Mouse (Mus musculus) small intestine, adult 2 months (tissue): Measurements from ENCODE around the gene Rbm44. TPM values are rescaled to one million over a fixed set of nuclear protein-coding genes. Genes with fewer than 3 reads are reported as not detected.

Source experiments
- H3K27ac ChIP-seq: fragments of 200-500 bp; 2 replicates; pipeline ENCODE4 v1.5.1; 2012; ENCODE audit warnings: low read depth, low read length, control low read depth, inconsistent platforms; ENCODE audit not compliant: insufficient read depth
- H3K27me3 ChIP-seq: fragments of 200-500 bp; 2 replicates; pipeline ENCODE4 v1.6.1; 2012; ENCODE audit warnings: mild to moderate bottlenecking, moderate library complexity, low read length, inconsistent platforms; ENCODE audit not compliant: control insufficient read depth, insufficient read depth
- H3K36me3 ChIP-seq: fragments of 200-500 bp; 2 replicates; pipeline ENCODE4 v1.6.1; 2012; ENCODE audit warnings: mild to moderate bottlenecking, low read length, control low read depth, inconsistent platforms; ENCODE audit not compliant: control insufficient read depth, insufficient read depth
- H3K4me1 ChIP-seq: fragments of 200-500 bp; 2 replicates; pipeline ENCODE4 v1.6.1; 2012; ENCODE audit warnings: low read length, inconsistent platforms, mixed read lengths; ENCODE audit not compliant: control insufficient read depth, insufficient read depth, insufficient read length
- H3K4me3 ChIP-seq: fragments of 200-500 bp; 2 replicates; pipeline ENCODE4 v1.5.1; 2012; ENCODE audit warnings: low read depth, mild to moderate bottlenecking, control low read depth, inconsistent platforms, low read length, moderate library complexity
- CTCF ChIP-seq: fragments of 200-500 bp; IDR thresholded peaks from 2 replicates; pipeline ENCODE4 v1.5.1; 2012; ENCODE audit warnings: low read depth, mild to moderate bottlenecking, control low read depth, inconsistent platforms, low read length, moderate library complexity, mixed read lengths; ENCODE audit not compliant: insufficient replicate concordance, insufficient read length; ENCODE audit errors: extremely low read depth
- POLR2A ChIP-seq: fragments of 200-500 bp; IDR thresholded peaks from 2 replicates; pipeline ENCODE4 v1.6.1; 2012; ENCODE audit warnings: low read depth, mild to moderate bottlenecking, control low read depth, inconsistent platforms, low read length, moderate library complexity
- WGBS: fragments of 180-500 bp; shearing (Covaris S2); methylation state at CpG from one replicate; pipeline ENCODE4 v1.1.7; 2018; 5-methylcytosine and 5-hydroxymethylcytosine counted together
- polyA plus RNA-seq: library from polyadenylated mRNA; depleted of rRNA; stranded (reverse); fragments of >200 nt; gene quantifications from 2 replicates; pipeline ENCODE4 v1.2.3, GENCODE M21; 2012; rRNA removed

Gene Rbm44
- polyA plus RNA-seq = not detected in 2 replicates

- WGBS = 75% methylated on average over 20 of the region's 20 CpGs
- Histone ChIP-seq H3K4me1 (no peaks in the 10 kb centered on the region), H3K27me3 (no peaks in the 10 kb centered on the region), H3K4me3 (peak within 1 kb of the TSS; percentile 13; the same call in 1 of the 2 replicates), H3K27ac (no peak within 1 kb of the TSS), H3K36me3 (no peaks in the 10 kb centered on the region)
- TF ChIP-seq CTCF = no peak
- TF ChIP-seq POLR2A = no peak
These were observed at the start of gene Rbm44 for GRCm38 (mm10) chr1:91144813-91145212. Rbm44 (plus strand) TSS chr1:91145089.

- H3K36me3 ChIP-seq = 0 out of 2 replicates have a peak, but pooled peaks cover 4% of the 10 kb centered on the region
- peaks cover 21% of the 10 kb centered on the region for H3K4me1 ChIP-seq
- no peak overlapping the region for H3K4me3 ChIP-seq
- peak overlapping the region; percentile 14; the same call in 1 of the 2 replicates for H3K27ac ChIP-seq
- H3K27me3 ChIP-seq = no peaks in the 10 kb centered on the region
- WGBS = 26% methylated on average over 3 of the region's 3 CpGs
- TF ChIP-seq CTCF = no peak
- no peak for TF ChIP-seq POLR2A
These were observed 49.6 kb upstream of the Rbm44 start for GRCm38 (mm10) chr1:91095258-91095657.

- Histone ChIP-seq H3K4me1 (peaks cover 19% of the 10 kb centered on the region; the same call in 1 of the 2 replicates), H3K27me3 (no peaks in the 10 kb centered on the region), H3K4me3 (no peak overlapping the region), H3K36me3 (peaks cover 5% of the 10 kb centered on the region), H3K27ac (peak overlapping the region; percentile 14; the same call in 1 of the 2 replicates)
- TF ChIP-seq CTCF = no peak
- TF ChIP-seq POLR2A = no peak
- 77% methylated on average over 1 of the region's 1 CpGs for WGBS
These were observed 49.0 kb upstream of the Rbm44 start for GRCm38 (mm10) chr1:91095853-91096252.

- H3K36me3 ChIP-seq = peaks cover 8% of the 10 kb centered on the region
- no peak for TF ChIP-seq POLR2A
- TF ChIP-seq CTCF = no peak
- 81% methylated on average over 5 of the region's 5 CpGs for WGBS
- H3K27ac ChIP-seq = no peak overlapping the region
- peaks cover 16% of the 10 kb centered on the region; the same call in 1 of the 2 replicates for H3K4me1 ChIP-seq
- no peak overlapping the region for H3K4me3 ChIP-seq
- no peaks in the 10 kb centered on the region for H3K27me3 ChIP-seq
These were observed 48.4 kb upstream of the Rbm44 start for GRCm38 (mm10) chr1:91096490-91096889.

GRCm38 (mm10) chr1:91097283-91097834, 47.5 kb upstream of the Rbm44 start:
- Histone ChIP-seq H3K36me3 (peaks cover 13% of the 10 kb centered on the region), H3K27me3 (no peaks in the 10 kb centered on the region), H3K27ac (no peak overlapping the region), H3K4me3 (no peak overlapping the region), H3K4me1 (peaks cover 15% of the 10 kb centered on the region; the same call in 1 of the 2 replicates)
- TF ChIP-seq CTCF = no peak
- no peak for TF ChIP-seq POLR2A
- 84% methylated on average over 11 of the region's 11 CpGs for WGBS

- 24% methylated on average over 6 of the region's 6 CpGs for WGBS
- Histone ChIP-seq H3K4me3 (no peak overlapping the region), H3K27ac (no peak overlapping the region), H3K27me3 (no peaks in the 10 kb centered on the region), H3K4me1 (peaks cover 13% of the 10 kb centered on the region; the same call in 1 of the 2 replicates), H3K36me3 (peaks cover 24% of the 10 kb centered on the region)
- TF ChIP-seq POLR2A (no peak), CTCF (peak; percentile 96; the same call in 1 of the 2 replicates)
These were observed 46.0 kb upstream of the Rbm44 start for GRCm38 (mm10) chr1:91098887-91099286.

GRCm38 (mm10) chr1:91101709-91102440, 43.0 kb upstream of the Rbm44 start:
- TF ChIP-seq POLR2A (no peak), CTCF (no peak)
- Histone ChIP-seq H3K27ac (no peak overlapping the region), H3K4me1 (peaks cover 2% of the 10 kb centered on the region; the same call in 1 of the 2 replicates), H3K36me3 (peaks cover 44% of the 10 kb centered on the region), H3K27me3 (no peaks in the 10 kb centered on the region), H3K4me3 (no peak overlapping the region)
- 43% methylated on average over 11 of the region's 11 CpGs for WGBS
